Mouse (Mus musculus): ENCODE data around the gene Ghsr.
"Not testable (repeated sequence)": the region's sequence is repeated elsewhere in the genome, so short reads cannot be mapped to it uniquely, and the experiment has no call there.

The Ghsr gene

GRCm38 (mm10) chr3:27371276-27371621 lies at the start of gene Ghsr:
Ghsr (plus strand) TSS chr3:27371351.
- no peak for DNase-seq (ENCODE audit: low spot score)

- no peak for DNase-seq (ENCODE audit: low spot score)
Measured at GRCm38 (mm10) chr3:27322591-27322990, 48.6 kb upstream of the Ghsr start.

GRCm38 (mm10) chr3:27323551-27323950 lies 47.6 kb upstream of the Ghsr start:
- DNase-seq (ENCODE audit: low spot score) = no peak

- DNase-seq (ENCODE audit: low spot score) = no peak
Measured at GRCm38 (mm10) chr3:27326633-27327191, 44.4 kb upstream of the Ghsr start.

GRCm38 (mm10) chr3:27330706-27331105 lies 40.4 kb upstream of the Ghsr start:
- no peak for DNase-seq (ENCODE audit: low spot score)

- DNase-seq (ENCODE audit: low spot score) = peak; percentile 65
Measured at GRCm38 (mm10) chr3:27338437-27338836, 32.7 kb upstream of the Ghsr start.

- DNase-seq (ENCODE audit: low spot score) = no peak
Measured at GRCm38 (mm10) chr3:27338887-27339286, 32.3 kb upstream of the Ghsr start.

GRCm38 (mm10) chr3:27340757-27341156 lies 30.4 kb upstream of the Ghsr start:
- DNase-seq (ENCODE audit: low spot score) = no peak

- DNase-seq (ENCODE audit: low spot score) = no peak
Measured at GRCm38 (mm10) chr3:27342462-27342861, 28.7 kb upstream of the Ghsr start.

GRCm38 (mm10) chr3:27345526-27345925 lies 25.6 kb upstream of the Ghsr start:
- DNase-seq (ENCODE audit: low spot score) = peak; percentile 21

GRCm38 (mm10) chr3:27348462-27348861 lies 22.7 kb upstream of the Ghsr start:
- DNase-seq (ENCODE audit: low spot score) = peak; percentile 80

GRCm38 (mm10) chr3:27351105-27351504 lies 20.0 kb upstream of the Ghsr start:
- no peak for DNase-seq (ENCODE audit: low spot score)

GRCm38 (mm10) chr3:27359100-27359720 lies 11.9 kb upstream of the Ghsr start:
- no peak for DNase-seq (ENCODE audit: low spot score)

GRCm38 (mm10) chr3:27370125-27370524 lies 1.0 kb upstream of the Ghsr start:
- no peak for DNase-seq (ENCODE audit: low spot score)

- no peak for DNase-seq (ENCODE audit: low spot score)
Measured at GRCm38 (mm10) chr3:27370582-27371275, 422 bp upstream of the Ghsr start.

GRCm38 (mm10) chr3:27371725-27372650 lies 837 bp downstream of the Ghsr start:
- DNase-seq (ENCODE audit: low spot score) = no peak

GRCm38 (mm10) chr3:27374396-27374795 lies 3.2 kb downstream of the Ghsr start:
- no peak for DNase-seq (ENCODE audit: low spot score)

GRCm38 (mm10) chr3:27377935-27378334 lies 6.8 kb downstream of the Ghsr start:
- no peak for DNase-seq (ENCODE audit: low spot score)

GRCm38 (mm10) chr3:27384836-27385235 lies 13.7 kb downstream of the Ghsr start:
- DNase-seq (ENCODE audit: low spot score) = no peak

- no peak for DNase-seq (ENCODE audit: low spot score)
Measured at GRCm38 (mm10) chr3:27389923-27390322, 18.8 kb downstream of the Ghsr start.

- not testable (repeated sequence) for DNase-seq (ENCODE audit: low spot score)
Measured at GRCm38 (mm10) chr3:27400996-27401395, 29.8 kb downstream of the Ghsr start.

- DNase-seq (ENCODE audit: low spot score) = no peak
Measured at GRCm38 (mm10) chr3:27406440-27406839, 35.3 kb downstream of the Ghsr start.
